Mouse (Mus musculus) kidney, postnatal 0 days (tissue): ENCODE results near the gene Prss46. TPM values are rescaled to one million over a fixed set of nuclear protein-coding genes. Genes with fewer than 3 reads are reported as not detected.

Experiments used
- ATAC-seq: fragments of 200-750 bp; cut with Nextera tagmentation; replicated peaks from 2 replicates; pipeline ENCODE4 v1.8.0; 2017; ENCODE audit warnings: low read depth, moderate number of reproducible peaks, moderate TSS enrichment, moderate library complexity; ENCODE audit not compliant: low FRiP score
- DNase-seq: peaks from one replicate; pipeline ENCODE4 v3.0.0-alpha.2; 2016; ENCODE audit warnings: low spot score
- H3K27ac ChIP-seq: fragments of 300-500 bp; sonication (generic); 2 replicates; pipeline ENCODE4 v1.5.1; 2014; ENCODE audit warnings: mild to moderate bottlenecking
- H3K27me3 ChIP-seq: fragments of 300-500 bp; sonication (generic); 2 replicates; pipeline ENCODE4 v1.6.1; 2014; ENCODE audit warnings: low read length, mixed read lengths; ENCODE audit not compliant: insufficient read depth
- H3K36me3 ChIP-seq: fragments of 300-500 bp; sonication (generic); 2 replicates; pipeline ENCODE4 v1.6.1; 2014; ENCODE audit warnings: low read length, mixed read lengths; ENCODE audit not compliant: insufficient read depth
- H3K4me1 ChIP-seq: fragments of 300-500 bp; sonication (generic); replicated peaks from 2 replicates; pipeline ENCODE4 v1.6.1; 2014; ENCODE audit warnings: antibody characterized with exemption, low read length, mixed read lengths; ENCODE audit not compliant: insufficient read depth
- H3K4me2 ChIP-seq: fragments of 300-500 bp; sonication (generic); 2 replicates; pipeline ENCODE4 v1.6.1; 2014; ENCODE audit warnings: mild to moderate bottlenecking, low read length, moderate library complexity, mixed read lengths
- H3K4me3 ChIP-seq: fragments of 300-500 bp; sonication (generic); replicated peaks from 2 replicates; pipeline ENCODE4 v1.5.1; 2014; ENCODE audit warnings: low read depth, low read length
- H3K9ac ChIP-seq: fragments of 300-500 bp; sonication (generic); 2 replicates; pipeline ENCODE4 v1.6.1; 2014; ENCODE audit warnings: low read depth, low read length
- H3K9me3 ChIP-seq: fragments of 300-500 bp; sonication (generic); replicated peaks from 2 replicates; pipeline ENCODE4 v1.6.1; 2016; ENCODE audit warnings: low read length, inconsistent platforms, mixed read lengths
- CTCF ChIP-seq: IDR thresholded peaks from 2 replicates; pipeline ENCODE4 v1.5.1; 2016; ENCODE audit warnings: antibody characterized with exemption, low read depth, mild to moderate bottlenecking, moderate library complexity
- WGBS: fragments of 180-500 bp; shearing (Covaris S2); extraction: QIAGEN DNeasy Blood & Tissue Kit; methylation state at CpG from one replicate; pipeline ENCODE4 v1.1.7; 2014; 5-methylcytosine and 5-hydroxymethylcytosine counted together
- polyA plus RNA-seq: library from polyadenylated mRNA; unstranded; fragments of >200 nt; fragmentation: Nextera tagmentation; extraction: Ambion mirVana; gene quantifications from 2 replicates; pipeline ENCODE4 v1.2.1, GENCODE M21; 2015

The Prss46 gene
- polyA plus RNA-seq, 1 experiment from 2014 or later = not detected

DNA sequence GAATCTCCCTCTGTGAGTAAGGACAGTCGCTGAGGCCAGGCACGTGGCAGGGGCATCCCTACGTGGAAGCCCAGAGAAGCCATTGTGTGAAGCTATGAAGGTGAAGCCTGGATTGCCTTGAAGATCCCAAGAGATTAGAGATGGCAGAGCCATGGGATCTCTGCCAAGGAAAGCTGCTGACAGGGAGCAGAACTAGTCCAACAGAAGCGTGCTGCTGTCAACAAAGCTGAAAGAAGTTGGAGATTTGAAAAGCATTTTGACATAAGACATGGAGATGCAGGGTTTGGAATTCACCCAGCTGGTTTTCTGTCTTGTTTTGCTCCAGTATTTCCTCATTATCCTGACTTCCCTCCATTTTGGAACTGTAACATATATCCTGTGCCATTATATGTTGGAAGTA lies 58.0 kb downstream of the Prss46 start:
- Histone ChIP-seq H3K9ac (no peak overlapping the region), H3K4me3 (no peak overlapping the region), H3K9me3 (no peaks in the 10 kb centered on the region), H3K27me3 (no peaks in the 10 kb centered on the region), H3K4me1 (no peaks in the 10 kb centered on the region), H3K36me3 (0 out of 2 replicates have a peak, but pooled peaks cover 5% of the 10 kb centered on the region), H3K4me2 (no peak overlapping the region), H3K27ac (no peak overlapping the region)
- 84% methylated on average over 4 of the region's 4 CpGs for WGBS
- TF ChIP-seq CTCF = no peak
- no peak for DNase-seq
- ATAC-seq = no peak

Other genes starting within 250 kb of the Prss46 start
- gene Nradd, start 220.1 kb upstream of the Prss46 start, polyA plus RNA-seq = 42.3 and 45.7 TPM in 2 replicates
- 2.9 and 3.9 TPM in 2 replicates for gene Nbeal2, start 190.3 kb upstream of the Prss46 start, polyA plus RNA-seq
- 153 and 154 TPM in 2 replicates for gene Ccdc12, start 188.0 kb upstream of the Prss46 start, polyA plus RNA-seq
- gene Myl3, start 102.6 kb upstream of the Prss46 start, polyA plus RNA-seq = 1.1 and 1.5 TPM in 2 replicates
- gene Pth1r, start 97.4 kb upstream of the Prss46 start, polyA plus RNA-seq = 179 and 192 TPM in 2 replicates
- not detected in 2 replicates for gene Prss42, start 46.3 kb upstream of the Prss46 start, polyA plus RNA-seq
- not detected in 2 replicates for gene Prss44, start 30.5 kb upstream of the Prss46 start, polyA plus RNA-seq
- gene Prss43, start 17.8 kb upstream of the Prss46 start, polyA plus RNA-seq = not detected in 2 replicates
- not detected in 2 replicates for gene Prss45, start 9.9 kb upstream of the Prss46 start, polyA plus RNA-seq
- 0.27 and 0.33 TPM in 2 replicates for gene Prss50, start 13.5 kb downstream of the Prss46 start, polyA plus RNA-seq
- 4.1 and 5.3 TPM in 2 replicates for gene Als2cl, start 35.4 kb downstream of the Prss46 start, polyA plus RNA-seq
- 2.3 and 2.9 TPM in 2 replicates for gene Tmie, start 35.6 kb downstream of the Prss46 start, polyA plus RNA-seq
- not detected in 2 replicates for gene Fam240a, start 72.4 kb downstream of the Prss46 start, polyA plus RNA-seq
- gene Tdgf1, start 101.7 kb downstream of the Prss46 start, polyA plus RNA-seq = not detected in 2 replicates
- gene Lrrc2, start 107.0 kb downstream of the Prss46 start, polyA plus RNA-seq = 0.33 and 0.51 TPM in 2 replicates
- 0.56 and 0.89 TPM in 2 replicates for gene Rtp3, start 146.1 kb downstream of the Prss46 start, polyA plus RNA-seq
- 2.2 and 2.5 TPM in 2 replicates for gene Ltf, start 174.8 kb downstream of the Prss46 start, polyA plus RNA-seq
- gene Ccrl2, start 213.0 kb downstream of the Prss46 start, polyA plus RNA-seq = 2.7 and 3.5 TPM in 2 replicates